Mouse (Mus musculus): ENCODE data around the gene Scgb1c1. TPM values are rescaled to one million over a fixed set of nuclear protein-coding genes. Genes with fewer than 3 reads are reported as not detected.

Gene Scgb1c1
- polyA plus RNA-seq (2012; ENCODE audit: insufficient read depth, low replicate concordance), result 1.1 TPM in 1 of 2 replicates, not detected in the other

GRCm38 (mm10) chr7:140844905-140845665 lies at the start of gene Scgb1c1:
Gene Scgb1c1, plus strand, starts transcription at chr7:140845547.
- H3K4me1 ChIP-seq, result peaks cover 51% of the 10 kb centered on the region

GRCm38 (mm10) chr7:140797619-140798018 lies 47.7 kb upstream of the Scgb1c1 start:
- Histone ChIP-seq H3K27me3 (replicated peaks) (peaks cover 31% of the 10 kb centered on the region), H3K4me1 (no peaks in the 10 kb centered on the region), H3K9me3 (no peaks in the 10 kb centered on the region), H3K4me3 (replicated peaks) (no peak overlapping the region), H3K36me3 (replicated peaks; ENCODE audit: low read length) (no peaks in the 10 kb centered on the region)
- no peak for TF ChIP-seq FLI1 (IDR thresholded peaks at IDR 0.05; ENCODE audit: low read length)
- TF ChIP-seq GATA1 (IDR thresholded peaks at IDR 0.05; ENCODE audit: borderline replicate concordance, low read length), result no peak

More at GRCm38 (mm10) chr7:140844905-140845665, at the start of gene Scgb1c1:
- H3K27me3 ChIP-seq (replicated peaks), result peaks cover 46% of the 10 kb centered on the region
- peak within 1 kb of the TSS; percentile 83 for H3K4me3 ChIP-seq (replicated peaks)
- H3K9me3 ChIP-seq, result no peaks in the 10 kb centered on the region
- peaks cover 1% of the 10 kb centered on the region for H3K36me3 ChIP-seq (replicated peaks; ENCODE audit: low read length)
- TF ChIP-seq FLI1 (IDR thresholded peaks at IDR 0.05; ENCODE audit: low read length) (no peak), GATA1 (IDR thresholded peaks at IDR 0.05; ENCODE audit: borderline replicate concordance, low read length) (no peak)

GRCm38 (mm10) chr7:140798212-140798611 lies 47.1 kb upstream of the Scgb1c1 start:
- no peak for TF ChIP-seq FLI1 (IDR thresholded peaks at IDR 0.05; ENCODE audit: low read length)
- Histone ChIP-seq H3K4me1 (no peaks in the 10 kb centered on the region), H3K36me3 (replicated peaks; ENCODE audit: low read length) (no peaks in the 10 kb centered on the region), H3K4me3 (replicated peaks) (no peak overlapping the region), H3K9me3 (no peaks in the 10 kb centered on the region), H3K27me3 (replicated peaks) (peaks cover 25% of the 10 kb centered on the region)

GRCm38 (mm10) chr7:140802629-140803028 lies 42.7 kb upstream of the Scgb1c1 start:
- H3K27me3 ChIP-seq (replicated peaks), result peaks cover 27% of the 10 kb centered on the region
- no peaks in the 10 kb centered on the region for H3K4me1 ChIP-seq
- no peaks in the 10 kb centered on the region for H3K36me3 ChIP-seq (replicated peaks; ENCODE audit: low read length)
- no peak overlapping the region for H3K4me3 ChIP-seq (replicated peaks)
- no peaks in the 10 kb centered on the region for H3K9me3 ChIP-seq
- TF ChIP-seq FLI1 (IDR thresholded peaks at IDR 0.05; ENCODE audit: low read length), result no peak
- no peak for TF ChIP-seq GATA1 (IDR thresholded peaks at IDR 0.05; ENCODE audit: borderline replicate concordance, low read length)

- Histone ChIP-seq H3K27me3 (replicated peaks) (peaks cover 14% of the 10 kb centered on the region), H3K4me1 (no peaks in the 10 kb centered on the region), H3K4me3 (replicated peaks) (no peak overlapping the region), H3K9me3 (no peaks in the 10 kb centered on the region), H3K36me3 (replicated peaks; ENCODE audit: low read length) (no peaks in the 10 kb centered on the region)
- no peak for TF ChIP-seq GATA1 (IDR thresholded peaks at IDR 0.05; ENCODE audit: borderline replicate concordance, low read length)
- no peak for TF ChIP-seq FLI1 (IDR thresholded peaks at IDR 0.05; ENCODE audit: low read length)
Observed at GRCm38 (mm10) chr7:140805704-140806103, 39.6 kb upstream of the Scgb1c1 start.

- no peaks in the 10 kb centered on the region for H3K4me1 ChIP-seq
- no peak overlapping the region for H3K4me3 ChIP-seq (replicated peaks)
- TF ChIP-seq GATA1 (IDR thresholded peaks at IDR 0.05; ENCODE audit: borderline replicate concordance, low read length) (no peak), FLI1 (IDR thresholded peaks at IDR 0.05; ENCODE audit: low read length) (no peak)
- peaks cover 4% of the 10 kb centered on the region for H3K27me3 ChIP-seq (replicated peaks)
- H3K9me3 ChIP-seq, result no peaks in the 10 kb centered on the region
- H3K36me3 ChIP-seq (replicated peaks; ENCODE audit: low read length), result peaks cover 22% of the 10 kb centered on the region
Observed at GRCm38 (mm10) chr7:140810496-140810895, 34.9 kb upstream of the Scgb1c1 start.

GRCm38 (mm10) chr7:140811714-140812113 lies 33.6 kb upstream of the Scgb1c1 start:
- TF ChIP-seq GATA1 (IDR thresholded peaks at IDR 0.05; ENCODE audit: borderline replicate concordance, low read length) (no peak), FLI1 (IDR thresholded peaks at IDR 0.05; ENCODE audit: low read length) (no peak)
- Histone ChIP-seq H3K4me3 (replicated peaks) (no peak overlapping the region), H3K27me3 (replicated peaks) (peaks cover 4% of the 10 kb centered on the region), H3K36me3 (replicated peaks; ENCODE audit: low read length) (peaks cover 22% of the 10 kb centered on the region), H3K4me1 (no peaks in the 10 kb centered on the region), H3K9me3 (no peaks in the 10 kb centered on the region)

- H3K9me3 ChIP-seq, result no peaks in the 10 kb centered on the region
Observed at GRCm38 (mm10) chr7:140812850-140813249, 32.5 kb upstream of the Scgb1c1 start.

GRCm38 (mm10) chr7:140820173-140820572 lies 25.2 kb upstream of the Scgb1c1 start:
- Histone ChIP-seq H3K9me3 (no peaks in the 10 kb centered on the region), H3K4me1 (peaks cover 11% of the 10 kb centered on the region), H3K36me3 (replicated peaks; ENCODE audit: low read length) (peaks cover 3% of the 10 kb centered on the region), H3K27me3 (replicated peaks) (peaks cover 15% of the 10 kb centered on the region), H3K4me3 (replicated peaks) (no peak overlapping the region)
- TF ChIP-seq FLI1 (IDR thresholded peaks at IDR 0.05; ENCODE audit: low read length) (no peak), GATA1 (IDR thresholded peaks at IDR 0.05; ENCODE audit: borderline replicate concordance, low read length) (no peak)

More at GRCm38 (mm10) chr7:140812850-140813249, 32.5 kb upstream of the Scgb1c1 start:
- Histone ChIP-seq H3K27me3 (replicated peaks) (no peaks in the 10 kb centered on the region), H3K4me1 (no peaks in the 10 kb centered on the region), H3K36me3 (replicated peaks; ENCODE audit: low read length) (peaks cover 22% of the 10 kb centered on the region), H3K4me3 (replicated peaks) (no peak overlapping the region)
- TF ChIP-seq FLI1 (IDR thresholded peaks at IDR 0.05; ENCODE audit: low read length) (no peak), GATA1 (IDR thresholded peaks at IDR 0.05; ENCODE audit: borderline replicate concordance, low read length) (no peak)

- Histone ChIP-seq H3K4me3 (replicated peaks) (peak overlapping the region; percentile 91), H3K4me1 (peaks cover 11% of the 10 kb centered on the region), H3K27me3 (replicated peaks) (peaks cover 15% of the 10 kb centered on the region), H3K9me3 (no peaks in the 10 kb centered on the region), H3K36me3 (replicated peaks; ENCODE audit: low read length) (peaks cover 3% of the 10 kb centered on the region)
- TF ChIP-seq FLI1 (IDR thresholded peaks at IDR 0.05; ENCODE audit: low read length), result no peak
- no peak for TF ChIP-seq GATA1 (IDR thresholded peaks at IDR 0.05; ENCODE audit: borderline replicate concordance, low read length)
Observed at GRCm38 (mm10) chr7:140821305-140821652, 24.1 kb upstream of the Scgb1c1 start.

All from megakaryocyte, embryonic 14.5 days (primary cell).